Mouse (Mus musculus): ENCODE measurements at regions not wholly inside any gene's neighbourhood (a gene's known extent, or its start where the extent isn't known, plus 50 kb on each side); places are given as distances from the start of the nearest gene placed in this dataset.

GRCm38 (mm10) chr16:49965528-49966250 lies 165.4 kb downstream of the Cd47 start:
- DNase-seq: no peak

DNA sequence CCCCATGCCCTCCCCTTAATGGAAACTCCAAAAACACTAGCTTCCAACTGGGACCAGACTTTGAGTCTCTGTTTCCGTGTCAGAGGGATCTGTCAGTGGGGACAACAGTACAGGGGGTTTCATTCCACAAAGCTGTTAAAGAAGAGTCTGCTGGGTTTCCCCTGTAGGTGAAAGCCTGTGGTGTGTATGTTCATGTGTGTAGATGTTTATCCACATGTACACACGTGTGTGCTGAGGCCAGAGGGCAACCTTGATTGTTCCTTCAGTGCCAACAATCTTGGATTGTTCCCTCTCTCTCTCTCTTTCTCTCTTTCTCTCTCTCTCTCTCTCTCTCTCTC lies 165.9 kb downstream of the Cd47 start:
- no peak for DNase-seq

GRCm38 (mm10) chr16:49967110-49967509 lies 166.8 kb downstream of the Cd47 start:
- no peak for DNase-seq

DNA sequence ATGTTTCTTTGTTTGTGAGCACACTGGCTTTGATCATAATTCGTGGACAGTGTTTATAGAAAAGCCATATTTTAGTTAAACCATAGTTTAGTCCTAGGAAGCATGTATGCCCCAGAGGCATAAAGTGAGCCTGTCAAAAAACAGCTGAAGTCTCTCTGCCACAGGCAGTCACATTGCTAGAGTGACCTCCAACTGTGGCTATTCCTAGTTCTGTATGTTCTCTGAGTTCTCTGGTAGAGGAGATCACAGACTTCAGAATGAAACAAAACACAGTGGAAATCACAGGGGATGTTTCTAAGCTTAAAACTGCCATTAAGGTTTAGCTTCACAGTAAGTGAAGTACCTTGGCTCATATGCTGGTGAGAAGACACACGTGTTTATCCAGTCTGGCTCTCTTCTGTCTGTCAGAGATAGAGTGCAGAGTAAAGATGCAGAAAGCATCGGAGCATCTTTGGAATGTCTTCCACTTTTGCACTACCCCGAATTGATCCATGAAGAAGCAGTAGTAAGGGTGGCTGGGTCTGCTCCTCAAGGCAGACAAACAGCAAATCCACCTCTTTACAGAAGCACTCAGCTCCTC lies 168.0 kb downstream of the Cd47 start:
- no peak for DNase-seq

DNA sequence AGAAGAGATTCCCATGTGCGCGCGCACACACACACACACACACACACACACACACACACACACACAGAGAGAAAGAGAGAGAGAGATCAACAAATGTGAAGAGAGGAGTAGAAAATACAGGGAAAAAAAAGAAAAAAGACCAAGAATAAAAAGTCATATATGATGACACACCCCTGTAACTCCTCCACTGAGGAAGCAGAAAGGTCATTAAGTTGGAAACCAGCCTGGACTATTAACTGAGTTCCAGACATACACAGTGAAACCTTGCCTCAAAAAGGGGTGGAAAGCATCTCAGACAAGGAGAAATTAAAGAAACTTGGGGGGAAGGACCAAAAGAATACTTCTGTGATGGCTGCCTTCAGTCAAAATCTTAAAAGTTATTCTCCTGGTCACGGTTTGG lies 168.7 kb downstream of the Cd47 start:
- DNase-seq: no peak

- DNase-seq: no peak
These were observed 169.5 kb downstream of the Cd47 start for GRCm38 (mm10) chr16:49969693-49970296.

GRCm38 (mm10) chr16:49970297-49970804 lies 170.0 kb downstream of the Cd47 start:
- no peak for DNase-seq

GRCm38 (mm10) chr16:49971141-49971555 lies 170.8 kb downstream of the Cd47 start:
- no peak for DNase-seq

DNA sequence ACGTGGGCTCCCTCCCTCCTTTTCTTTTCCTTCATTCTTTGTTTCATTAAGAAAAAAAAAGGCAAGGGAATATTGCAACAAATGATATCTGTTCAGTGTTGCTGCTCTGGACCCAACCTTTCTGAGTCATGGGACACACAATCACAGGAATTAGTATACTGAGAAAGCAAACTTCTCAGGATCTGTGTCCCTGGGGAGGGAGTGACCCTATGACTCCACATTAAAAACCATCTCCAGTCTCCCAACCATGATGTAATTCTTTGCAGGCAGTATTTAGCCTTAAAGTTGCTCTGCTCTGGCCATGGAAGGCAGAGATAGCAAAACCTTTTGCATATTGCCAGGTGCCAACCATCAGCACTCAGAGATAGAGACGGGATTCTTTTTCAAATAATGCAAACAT lies 176.9 kb downstream of the Cd47 start:
- DNase-seq: no peak

- no peak for DNase-seq
These were observed 179.2 kb downstream of the Cd47 start for GRCm38 (mm10) chr16:49979426-49979940.

DNA sequence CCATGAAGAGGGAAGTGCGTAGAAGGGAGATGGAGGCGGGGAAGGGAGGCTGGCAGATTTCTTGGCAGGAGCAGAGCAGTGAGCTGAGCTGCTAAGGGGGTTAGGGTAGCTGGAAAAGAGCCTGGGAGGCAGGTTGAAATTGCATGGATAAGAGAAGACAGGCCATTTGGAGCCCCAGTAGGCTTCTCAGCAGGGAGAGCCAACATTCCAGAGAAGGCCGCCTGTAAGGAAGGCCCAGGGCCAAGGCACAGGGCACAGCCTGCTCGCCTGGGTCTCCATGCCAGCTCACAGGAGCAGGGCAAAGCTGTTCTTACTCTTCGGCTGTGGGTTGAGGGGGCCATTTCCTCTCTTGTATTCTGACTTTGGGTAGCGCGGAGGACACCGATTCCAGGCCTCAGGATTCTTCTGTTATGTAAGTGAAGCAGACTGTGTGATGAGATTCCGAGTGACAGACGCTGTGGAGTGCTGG lies 179.9 kb downstream of the Cd47 start:
- DNase-seq: no peak

GRCm38 (mm10) chr16:49982180-49982579 lies 181.8 kb downstream of the Cd47 start:
- DNase-seq: no peak

DNA sequence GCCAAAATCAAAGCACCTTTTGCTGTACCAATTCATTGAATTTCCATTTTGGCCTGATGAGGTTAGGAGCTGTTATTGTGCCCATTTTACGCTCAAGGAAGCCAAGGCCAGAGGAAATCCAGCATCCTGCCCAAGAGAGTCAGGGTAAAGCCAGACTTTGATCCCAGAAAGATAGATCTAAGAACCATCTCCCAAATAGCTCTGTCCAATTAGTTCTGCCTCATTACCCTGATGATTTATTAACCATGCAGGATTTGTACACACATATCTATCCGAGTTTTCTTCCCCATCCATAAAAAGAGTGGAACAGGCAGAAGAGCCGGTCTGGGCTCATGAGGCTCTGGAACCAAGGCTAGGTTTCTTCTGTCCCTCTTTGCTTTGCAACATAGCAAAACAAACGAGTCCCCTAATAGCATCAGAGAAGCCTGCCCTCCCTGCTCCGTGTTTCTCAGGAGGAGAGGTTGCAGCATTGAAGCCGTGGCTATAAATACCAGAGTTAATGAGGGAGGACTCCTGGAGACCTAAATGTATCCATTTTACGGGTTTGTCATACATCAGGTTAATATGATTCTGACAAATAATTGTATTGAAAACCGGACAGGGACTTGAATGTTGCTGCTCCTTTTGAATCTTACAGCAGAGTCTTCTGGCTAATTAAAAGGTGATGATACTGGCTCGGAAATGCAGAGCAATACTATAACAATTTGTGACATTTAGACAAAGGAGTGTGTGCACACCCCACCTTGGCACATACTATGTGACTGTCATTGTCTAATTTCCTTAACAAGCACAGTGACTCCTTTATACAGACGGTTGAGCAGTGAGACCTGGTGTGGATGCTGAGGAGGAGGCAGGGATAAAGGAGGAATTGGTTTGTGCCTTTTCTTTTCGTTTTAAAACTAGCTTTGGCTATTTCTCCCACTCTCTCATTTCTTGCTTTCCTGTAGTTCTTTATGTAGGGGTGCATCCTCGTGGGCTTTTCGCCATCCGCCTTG lies 185.0 kb downstream of the Cd47 start:
- DNase-seq: no peak

DNA sequence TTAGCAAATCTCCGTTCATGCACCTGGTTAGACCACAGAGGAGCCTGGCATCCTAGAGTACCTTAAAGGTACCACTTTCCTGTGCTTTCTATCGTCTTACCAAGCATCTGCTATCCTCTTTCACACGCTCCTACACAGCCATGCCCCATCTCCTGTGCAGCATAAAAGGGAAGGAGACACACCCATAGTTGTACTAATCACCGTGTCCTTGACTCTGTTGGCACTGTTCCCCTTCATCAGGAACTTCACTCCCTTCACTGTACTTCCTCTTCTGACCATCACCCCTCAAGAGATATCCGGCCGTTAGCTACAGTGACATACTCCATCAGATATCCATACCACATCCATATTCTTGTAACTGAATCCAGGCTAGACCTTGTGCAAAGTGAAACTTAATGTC lies 186.6 kb downstream of the Cd47 start:
- DNase-seq: no peak

DNA sequence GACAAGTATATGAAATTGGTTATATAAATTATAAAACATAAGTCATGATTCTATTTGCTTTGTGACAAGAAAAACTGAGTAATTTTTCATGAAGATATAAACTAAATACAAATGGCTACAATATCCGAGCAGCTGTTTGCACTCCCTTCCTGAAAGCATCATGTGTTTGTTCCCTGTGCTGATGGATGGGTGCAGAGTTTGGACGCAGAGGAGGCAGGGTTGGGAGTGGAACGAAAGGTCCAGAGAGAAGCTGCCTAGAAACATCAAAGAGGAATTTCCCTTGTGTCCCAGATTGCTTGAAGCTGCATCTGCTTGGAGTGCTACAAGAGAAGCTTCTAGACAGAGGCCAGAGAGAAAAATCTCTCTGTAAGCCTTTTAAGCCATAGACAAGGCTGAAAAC lies 195.5 kb downstream of the Cd47 start:
- no peak for DNase-seq

DNA sequence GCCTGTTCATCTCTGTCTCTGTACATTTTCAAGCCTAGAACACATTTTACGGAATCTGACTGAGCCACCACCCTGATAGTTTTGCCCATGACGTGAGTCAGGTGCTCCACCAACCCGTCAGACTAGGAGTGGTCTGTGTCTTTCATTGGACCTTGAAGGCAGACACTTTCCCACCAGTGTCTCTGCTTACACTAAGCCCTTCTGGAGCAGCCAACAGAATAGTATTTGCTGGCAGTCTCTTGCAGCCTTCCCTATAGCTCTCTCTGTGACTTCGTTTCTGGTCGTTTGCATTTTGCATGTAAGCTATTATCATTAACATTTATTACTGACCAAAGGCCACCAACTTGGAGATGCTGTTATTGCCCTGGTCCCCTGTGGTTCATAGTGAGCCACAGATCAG lies 196.3 kb downstream of the Cd47 start:
- DNase-seq: no peak

- no peak for DNase-seq
These were observed 196.7 kb downstream of the Cd47 start for GRCm38 (mm10) chr16:49997040-49997439.

GRCm38 (mm10) chr16:50000805-50001204 lies 200.5 kb downstream of the Cd47 start:
- no peak for DNase-seq

DNA sequence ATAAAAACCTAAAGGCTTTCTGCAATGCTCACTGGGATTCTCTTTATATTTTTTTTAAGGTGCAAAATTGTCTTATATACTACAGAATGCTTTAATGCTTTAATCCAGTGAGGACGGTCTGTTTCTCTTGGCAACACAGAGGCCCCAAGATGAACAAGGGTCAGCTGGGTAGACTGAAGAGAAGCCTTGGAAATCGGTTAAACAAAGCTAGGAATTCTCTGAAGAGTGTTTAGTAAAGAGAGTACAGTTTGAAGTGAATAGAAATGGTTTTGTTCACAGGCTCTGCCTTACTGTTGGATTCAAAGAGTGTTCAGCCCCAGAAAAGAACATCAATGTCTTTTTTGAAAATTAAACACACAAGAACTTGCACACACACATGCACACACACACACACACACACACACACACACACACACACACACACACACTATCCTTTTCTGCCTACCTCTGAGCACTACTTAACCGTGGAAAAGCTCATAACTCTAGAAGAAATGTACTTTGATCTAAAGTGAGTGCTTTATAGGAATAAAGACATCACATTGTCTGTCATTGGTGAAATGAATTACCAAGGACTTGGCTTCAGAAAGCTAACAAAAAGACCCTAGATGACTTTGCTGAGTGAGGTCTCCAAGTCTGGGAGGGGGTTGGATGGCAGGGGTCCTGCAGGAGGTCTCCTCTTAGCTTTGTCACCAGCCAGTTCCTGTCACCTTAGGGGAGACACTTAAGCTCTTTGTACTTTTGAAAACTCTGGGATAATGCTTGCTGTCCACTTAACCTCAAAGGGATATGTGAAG lies 201.5 kb downstream of the Cd47 start:
- no peak for DNase-seq

GRCm38 (mm10) chr16:50002456-50002788 lies 202.1 kb downstream of the Cd47 start:
- DNase-seq: no peak

GRCm38 (mm10) chr16:50009046-50009445 lies 208.7 kb downstream of the Cd47 start:
- DNase-seq: no peak

- DNase-seq: no peak
These were observed 209.2 kb downstream of the Cd47 start for GRCm38 (mm10) chr16:50009542-50009941.

Measured in thymus, postnatal 36 days (tissue).